Mouse (Mus musculus) lung, adult 2 months (tissue): ENCODE results near the gene Bcas3. TPM values are rescaled to one million over a fixed set of nuclear protein-coding genes. Genes with fewer than 3 reads are reported as not detected.

Source experiments
- DNase-seq: peaks from one replicate; pipeline ENCODE4 v3.0.0; 2022
- H3K4me1 ChIP-seq: fragments of 200-500 bp; 2 replicates; pipeline ENCODE4 v1.6.1; 2011; ENCODE audit warnings: low read length; ENCODE audit not compliant: control insufficient read depth, insufficient read depth
- H3K4me3 ChIP-seq: fragments of 200-500 bp; replicated peaks from 2 replicates; pipeline ENCODE3; 2011; ENCODE audit warnings: low read depth, mild to moderate bottlenecking, control low read depth, low read length; ENCODE audit errors: extremely low read depth
- CTCF ChIP-seq: fragments of 200-500 bp; IDR thresholded peaks from 2 replicates; pipeline ENCODE4 v1.5.1; 2011; ENCODE audit warnings: mild to moderate bottlenecking, low read length, control low read depth; ENCODE audit not compliant: insufficient read depth
- POLR2A ChIP-seq: fragments of 200-500 bp; IDR thresholded peaks from 2 replicates; pipeline ENCODE4 v1.6.1; 2011; ENCODE audit warnings: low read depth, mild to moderate bottlenecking, control low read depth, low read length, borderline replicate concordance; ENCODE audit errors: extremely low read depth
- WGBS: fragments of 180-500 bp; shearing (Covaris S2); methylation state at CpG from one replicate; pipeline ENCODE4 v1.1.7; 2018; 5-methylcytosine and 5-hydroxymethylcytosine counted together
- polyA plus RNA-seq: library from polyadenylated mRNA; depleted of rRNA; stranded (reverse); fragments of >200 nt; gene quantifications from 2 replicates; pipeline ENCODE4 v1.2.3, GENCODE M21; 2012

Bcas3 gene
- polyA plus RNA-seq, 1 experiment = 55.7 TPM

DNA sequence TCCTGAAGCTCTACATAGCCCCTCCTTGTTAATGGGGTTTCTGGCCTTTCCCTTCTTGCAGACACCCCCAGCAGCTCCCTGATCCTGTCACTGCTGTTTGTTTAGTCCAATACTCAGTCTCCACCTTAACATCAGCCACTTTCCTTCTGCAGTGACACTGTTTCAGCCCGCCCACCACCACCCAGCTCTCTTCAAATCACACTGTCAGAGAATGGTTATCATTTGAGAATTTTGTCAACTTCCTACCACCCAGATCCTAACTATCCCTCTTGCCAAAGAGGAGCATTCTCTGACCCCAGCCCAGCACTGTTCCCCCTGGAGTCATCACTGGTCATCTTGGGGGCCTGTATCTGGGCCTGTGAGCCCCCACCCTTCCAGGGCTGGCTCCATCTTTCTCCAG lies 452.8 kb downstream of the Bcas3 start:
- WGBS = 70% methylated on average over 1 of the region's 1 CpGs
- no peak for TF ChIP-seq POLR2A
- no peak for TF ChIP-seq CTCF
- Histone ChIP-seq H3K4me1 (no peaks in the 10 kb centered on the region), H3K4me3 (no peak overlapping the region)
- no peak for DNase-seq

DNA sequence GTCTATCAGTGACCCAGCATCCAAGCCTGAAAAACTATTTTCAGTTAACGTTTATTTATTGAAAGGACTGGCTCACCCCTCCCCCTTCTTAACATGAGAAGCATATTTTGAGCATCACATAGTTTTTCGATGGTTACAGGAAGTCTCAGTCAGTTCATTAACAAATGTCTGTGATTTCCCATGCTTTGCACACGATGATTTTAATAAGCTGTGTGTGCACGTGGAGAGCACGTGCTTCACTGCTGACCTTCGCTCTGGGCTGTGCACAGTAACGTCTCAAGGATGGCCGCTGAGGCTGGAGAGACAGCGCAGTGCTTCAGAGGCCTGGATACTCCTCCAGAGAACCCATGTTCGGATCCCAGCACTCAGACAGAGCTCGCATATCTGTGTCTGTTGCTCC lies 454.4 kb downstream of the Bcas3 start:
- H3K4me3 ChIP-seq = no peak overlapping the region
- WGBS = 60% methylated on average over 11 of the region's 11 CpGs
- peaks cover 6% of the 10 kb centered on the region for H3K4me1 ChIP-seq
- no peak for DNase-seq
- TF ChIP-seq CTCF (no peak), POLR2A (no peak)

DNA sequence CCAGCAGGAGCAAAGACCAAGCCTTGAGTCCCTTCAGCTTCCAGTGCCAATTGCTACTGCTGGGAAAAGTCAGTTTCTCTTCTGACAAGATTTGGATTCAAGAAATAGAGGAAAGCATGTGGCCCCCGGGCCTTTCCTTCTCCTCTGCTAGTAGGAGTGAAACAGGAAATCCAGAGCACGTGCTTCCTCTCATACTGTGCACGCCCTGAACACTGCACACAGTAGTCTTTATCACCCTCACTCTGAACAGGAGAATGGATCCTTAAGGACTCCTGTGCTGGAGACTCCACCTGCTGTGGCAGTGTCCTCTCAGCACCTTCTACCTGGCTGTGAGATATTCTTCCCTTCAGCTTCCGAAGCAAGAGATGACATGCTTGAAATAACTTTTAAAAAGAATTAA lies 458.3 kb downstream of the Bcas3 start:
- DNase-seq = no peak
- Histone ChIP-seq H3K4me3 (no peak overlapping the region), H3K4me1 (peaks cover 10% of the 10 kb centered on the region)
- WGBS = 48% methylated on average over 4 of the region's 4 CpGs
- TF ChIP-seq CTCF (no peak), POLR2A (no peak)

DNA sequence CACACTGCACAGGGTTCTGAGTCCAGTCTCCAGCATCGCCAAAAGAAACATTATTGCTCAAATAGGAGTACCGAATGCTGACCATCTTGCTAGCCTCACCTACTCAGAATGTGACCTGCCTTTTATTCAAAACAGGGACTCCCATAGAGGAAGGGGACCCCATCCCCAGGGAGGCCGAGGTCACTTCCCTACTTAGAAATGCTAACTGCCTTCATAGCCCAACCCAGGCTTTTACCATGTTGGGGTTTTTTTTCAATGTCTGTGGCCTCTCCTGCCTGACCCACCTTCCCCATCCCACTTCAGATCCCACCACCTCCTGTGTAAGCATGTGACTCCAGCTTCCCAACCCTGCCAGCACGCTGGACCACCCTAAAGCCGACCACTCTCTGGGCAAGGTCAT lies 458.7 kb downstream of the Bcas3 start:
- no peak for TF ChIP-seq CTCF
- 88% methylated on average over 5 of the region's 5 CpGs for WGBS
- peaks cover 10% of the 10 kb centered on the region for H3K4me1 ChIP-seq

DNA sequence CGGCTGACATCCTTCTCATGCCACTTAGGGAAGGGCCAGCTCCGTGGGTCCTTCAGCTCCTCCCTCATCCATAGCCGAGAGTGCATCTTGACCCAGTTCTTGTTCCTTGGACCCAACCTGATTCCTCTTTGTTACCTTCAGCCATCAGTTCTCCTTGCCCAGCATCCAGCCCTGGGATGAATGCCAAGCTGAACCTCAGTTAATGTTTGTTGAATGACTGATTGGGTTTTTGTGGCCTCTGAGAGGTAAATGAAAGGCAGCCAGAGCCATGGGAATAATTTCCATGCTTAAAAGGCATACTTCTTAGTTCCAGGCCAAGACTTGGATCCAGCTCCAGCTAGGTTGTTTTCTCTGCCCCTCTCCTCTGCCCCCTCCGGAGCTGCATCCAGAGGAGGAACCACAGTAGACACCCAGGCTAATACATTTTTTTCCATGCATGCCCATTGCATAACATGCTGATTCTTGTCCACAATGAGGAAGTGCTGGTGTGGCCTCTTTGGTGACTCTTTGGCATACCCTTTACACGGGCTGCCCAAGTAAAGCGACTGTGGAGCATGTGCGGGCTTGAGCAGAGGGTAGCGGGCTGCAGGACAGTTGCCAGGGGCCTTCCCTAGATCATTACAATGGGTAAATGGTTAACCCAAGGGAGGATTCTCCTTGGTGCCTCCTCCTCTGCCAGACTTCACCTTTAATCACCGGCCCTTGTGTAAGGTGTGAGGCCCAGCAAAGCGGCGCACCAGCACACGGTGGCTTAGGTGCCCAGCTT lies 459.4 kb downstream of the Bcas3 start:
- H3K4me3 ChIP-seq = no peak overlapping the region
- 63% methylated on average over 12 of the region's 12 CpGs for WGBS
- DNase-seq = peak; percentile 11

More for the DNA sequence above, 458.7 kb downstream of the Bcas3 start:
- no peak for DNase-seq
- H3K4me3 ChIP-seq = no peak overlapping the region

DNA sequence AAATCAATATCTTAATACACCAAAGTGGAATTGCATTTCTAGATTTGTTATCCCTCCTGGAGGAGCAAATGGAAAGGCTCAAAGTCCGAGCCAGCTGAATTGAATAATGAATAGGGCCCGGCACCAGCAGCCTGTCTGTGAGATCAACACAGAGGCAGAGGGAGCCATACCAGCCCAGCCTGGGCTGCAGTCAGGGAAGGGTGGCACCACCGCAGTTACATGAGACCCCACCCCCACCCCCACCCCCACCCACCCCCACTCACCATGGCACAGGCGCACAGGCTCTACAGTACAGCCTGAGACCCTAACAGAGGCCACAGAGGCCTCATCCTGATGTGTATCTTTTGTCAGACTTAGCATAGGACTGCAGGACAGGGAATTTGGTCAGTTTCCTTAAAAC lies 461.7 kb downstream of the Bcas3 start:
- Histone ChIP-seq H3K4me3 (no peak overlapping the region), H3K4me1 (peaks cover 10% of the 10 kb centered on the region)
- WGBS = 66% methylated on average over 4 of the region's 4 CpGs
- no peak for TF ChIP-seq CTCF
- no peak for TF ChIP-seq POLR2A
- DNase-seq = no peak

More for the DNA sequence above, 459.4 kb downstream of the Bcas3 start:
- peaks cover 10% of the 10 kb centered on the region for H3K4me1 ChIP-seq
- TF ChIP-seq POLR2A = no peak
- TF ChIP-seq CTCF = no peak

DNA sequence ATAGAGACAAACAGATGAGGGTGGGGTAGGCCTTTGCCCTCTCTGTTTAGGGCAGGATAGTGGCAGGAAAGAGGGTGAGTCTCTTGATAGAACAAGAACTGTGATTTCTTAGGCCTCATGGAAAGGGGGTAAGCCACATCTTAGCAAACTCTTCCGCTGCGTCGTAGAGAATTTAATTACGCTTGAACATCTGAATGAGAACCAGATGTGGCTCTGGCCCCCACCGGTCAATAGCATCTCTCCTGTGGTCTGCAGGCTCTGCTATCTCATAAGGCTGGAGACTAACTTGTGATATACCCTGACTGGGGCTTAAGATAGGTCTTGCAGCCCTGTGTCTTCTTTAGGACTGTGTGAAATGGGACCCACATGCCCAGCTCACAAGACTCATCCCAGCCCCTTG lies 463.5 kb downstream of the Bcas3 start:
- 88% methylated on average over 5 of the region's 5 CpGs for WGBS
- no peak for TF ChIP-seq CTCF
- TF ChIP-seq POLR2A = no peak
- DNase-seq = no peak
- H3K4me3 ChIP-seq = no peak overlapping the region
- peaks cover 10% of the 10 kb centered on the region for H3K4me1 ChIP-seq

DNA sequence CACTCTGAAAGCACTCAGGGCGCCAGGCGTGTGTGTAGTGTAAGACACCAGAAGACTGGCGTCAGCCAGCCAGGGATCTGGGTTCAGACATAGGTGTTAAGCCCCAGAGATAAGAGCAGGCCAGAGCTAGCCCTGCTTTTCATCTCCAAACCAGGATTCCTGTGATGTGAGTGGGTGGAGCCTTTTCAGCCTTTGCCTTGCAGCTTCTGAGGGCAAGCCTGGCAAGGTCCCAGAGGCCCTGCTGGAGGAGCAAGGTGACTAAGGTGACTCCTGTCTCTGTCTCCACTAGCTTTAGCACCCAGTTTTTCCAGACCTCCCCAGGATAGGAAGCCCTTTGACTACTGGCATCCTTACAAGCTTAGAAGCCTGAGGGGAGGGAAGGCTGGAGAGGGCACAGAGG lies 465.4 kb downstream of the Bcas3 start:
- no peak overlapping the region for H3K4me3 ChIP-seq
- TF ChIP-seq CTCF (no peak), POLR2A (no peak)
- no peak for DNase-seq
- H3K4me1 ChIP-seq = 0 out of 2 replicates have a peak, but pooled peaks cover 2% of the 10 kb centered on the region
- 95% methylated on average over 3 of the region's 3 CpGs for WGBS

DNA sequence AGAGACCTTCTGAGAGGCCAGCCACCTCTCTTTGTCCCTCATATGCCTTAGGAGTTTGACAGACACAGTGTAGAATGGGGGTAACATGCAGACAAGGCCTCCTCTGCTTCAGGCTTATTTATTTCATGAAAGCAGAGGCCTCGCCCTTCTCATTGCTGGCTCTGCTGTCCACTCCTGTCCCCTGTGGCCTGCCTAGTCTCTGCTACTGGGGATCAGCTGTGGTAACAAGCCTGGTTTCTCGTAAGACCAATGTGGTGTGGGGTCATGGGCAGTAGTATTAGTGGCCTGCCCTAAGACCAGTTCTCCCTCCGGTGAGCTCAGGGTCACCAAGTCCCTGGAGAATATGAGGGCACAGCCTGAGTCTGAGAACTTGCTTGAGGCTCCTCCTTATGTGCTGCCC lies 468.0 kb downstream of the Bcas3 start:
- WGBS = 91% methylated on average over 3 of the region's 3 CpGs
- TF ChIP-seq POLR2A (0 out of 2 replicates have a peak, but pooled peaks have one; percentile 4), CTCF (no peak)
- Histone ChIP-seq H3K4me3 (no peak overlapping the region), H3K4me1 (0 out of 2 replicates have a peak, but pooled peaks cover 2% of the 10 kb centered on the region)
- DNase-seq = no peak

DNA sequence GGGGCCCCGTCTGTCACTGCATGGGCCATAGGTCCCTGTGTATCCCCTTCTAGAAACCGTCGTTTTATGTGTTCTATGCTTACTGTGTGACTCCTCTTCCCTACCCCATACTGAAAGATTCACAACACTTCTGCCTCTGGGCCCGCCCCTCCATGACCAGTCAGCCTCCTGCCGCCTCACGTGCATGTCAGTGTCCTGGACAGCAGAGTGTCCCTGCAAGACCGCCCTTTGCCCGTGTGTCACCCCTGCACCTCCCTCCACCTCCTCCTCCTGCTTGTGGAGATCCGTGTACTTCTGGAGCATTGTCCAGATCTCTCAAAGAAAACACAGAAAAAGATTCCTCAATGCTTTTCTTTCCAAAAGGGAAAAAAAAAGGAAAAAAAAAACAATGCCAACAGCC lies 468.7 kb downstream of the Bcas3 start:
- no peak for DNase-seq
- WGBS = 74% methylated on average over 9 of the region's 9 CpGs
- Histone ChIP-seq H3K4me3 (no peak overlapping the region), H3K4me1 (0 out of 2 replicates have a peak, but pooled peaks cover 2% of the 10 kb centered on the region)
- no peak for TF ChIP-seq CTCF
- no peak for TF ChIP-seq POLR2A
